Mouse (Mus musculus): ENCODE measurements around the gene Adad2. TPM values are rescaled to one million over a fixed set of nuclear protein-coding genes. Genes with fewer than 3 reads are reported as not detected.

Gene Adad2
- polyA plus RNA-seq, 1 experiment from 2014 or later, result not detected

DNA sequence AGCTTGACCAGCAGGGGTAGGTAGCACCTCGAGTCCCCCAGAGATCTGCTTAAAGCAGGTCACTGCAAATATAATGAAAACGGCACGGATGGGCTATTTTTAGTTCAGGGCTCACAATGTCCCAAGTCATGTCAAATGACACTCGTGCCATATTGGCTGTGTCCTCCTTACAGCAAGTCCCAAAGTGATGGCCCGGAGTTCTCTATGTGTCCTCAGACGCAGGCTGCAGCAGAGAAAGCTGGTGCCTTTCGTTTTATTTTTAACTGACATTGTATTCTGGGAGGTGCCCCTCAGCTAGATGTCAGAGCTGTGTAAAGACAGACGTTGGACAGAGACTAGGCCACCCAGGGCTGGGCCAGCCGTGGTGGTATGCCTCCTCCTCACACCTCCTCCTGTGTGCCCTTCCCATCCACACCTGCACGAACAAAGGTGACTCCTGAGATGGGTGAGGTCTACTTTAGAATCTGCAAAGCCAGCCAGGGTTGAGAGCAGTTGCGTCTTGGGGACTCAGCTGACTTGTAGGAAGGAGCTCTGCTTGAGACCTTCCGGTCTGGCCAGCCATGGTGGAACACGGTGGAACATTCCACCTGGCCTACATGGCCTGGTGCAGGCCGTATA lies 8.4 kb downstream of the Adad2 start:
- H3K27me3 ChIP-seq (ENCODE audit: control insufficient read depth, insufficient read depth, low read depth, low read length), result no peaks in the 10 kb centered on the region
- no peaks in the 10 kb centered on the region for H3K4me1 ChIP-seq (ENCODE audit: control insufficient read depth, low read depth, low read length)
- H3K4me2 ChIP-seq (ENCODE audit: low read depth, low read length), result no peak overlapping the region
- H3K27ac ChIP-seq (ENCODE audit: low read length), result no peak overlapping the region
- no peaks in the 10 kb centered on the region for H3K36me3 ChIP-seq (ENCODE audit: control insufficient read depth, insufficient read depth)
- no peak overlapping the region for H3K4me3 ChIP-seq (ENCODE audit: low read depth, low read length)
- WGBS (ENCODE audit: insufficient replicate concordance), result 66% methylated on average over 14 of the region's 14 CpGs
- H3K9me3 ChIP-seq (replicated peaks; ENCODE audit: control insufficient read depth, low read length), result no peaks in the 10 kb centered on the region
- no peak overlapping the region for H3K9ac ChIP-seq (ENCODE audit: low read depth, low read length)
- no peak for ATAC-seq (ENCODE audit: low read depth)

DNA sequence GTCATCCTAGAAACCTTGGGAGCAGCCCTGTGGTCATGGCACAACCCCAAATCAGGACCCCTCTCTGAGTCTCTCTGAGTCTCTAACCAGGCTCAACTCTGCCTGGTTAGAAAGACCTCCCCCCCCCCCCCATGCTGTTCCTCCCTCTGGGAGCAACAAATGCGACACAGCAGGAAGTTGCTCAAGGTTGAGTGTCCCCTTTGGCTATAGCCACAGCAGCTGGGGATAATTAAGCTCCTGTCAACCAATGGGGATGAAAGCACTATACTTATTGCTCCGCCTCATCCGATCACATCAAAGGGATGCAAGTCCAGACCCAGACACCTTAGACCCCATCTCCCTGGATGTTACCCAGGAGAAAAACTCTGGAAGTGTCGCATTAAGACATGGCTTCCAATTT lies 10.0 kb downstream of the Adad2 start:
- H3K4me3 ChIP-seq (ENCODE audit: low read depth, low read length), result no peak overlapping the region
- no peak for ATAC-seq (ENCODE audit: low read depth)
- no peaks in the 10 kb centered on the region for H3K36me3 ChIP-seq (ENCODE audit: control insufficient read depth, insufficient read depth)
- H3K27me3 ChIP-seq (ENCODE audit: control insufficient read depth, insufficient read depth, low read depth, low read length), result no peaks in the 10 kb centered on the region
- no peak overlapping the region for H3K9ac ChIP-seq (ENCODE audit: low read depth, low read length)
- no peaks in the 10 kb centered on the region for H3K9me3 ChIP-seq (replicated peaks; ENCODE audit: control insufficient read depth, low read length)
- no peak overlapping the region for H3K27ac ChIP-seq (ENCODE audit: low read length)
- WGBS (ENCODE audit: insufficient replicate concordance), result 55% methylated on average over 4 of the region's 4 CpGs
- peaks cover 2% of the 10 kb centered on the region; the same call in 1 of the 2 replicates for H3K4me1 ChIP-seq (ENCODE audit: control insufficient read depth, low read depth, low read length)
- H3K4me2 ChIP-seq (ENCODE audit: low read depth, low read length), result no peak overlapping the region

DNA sequence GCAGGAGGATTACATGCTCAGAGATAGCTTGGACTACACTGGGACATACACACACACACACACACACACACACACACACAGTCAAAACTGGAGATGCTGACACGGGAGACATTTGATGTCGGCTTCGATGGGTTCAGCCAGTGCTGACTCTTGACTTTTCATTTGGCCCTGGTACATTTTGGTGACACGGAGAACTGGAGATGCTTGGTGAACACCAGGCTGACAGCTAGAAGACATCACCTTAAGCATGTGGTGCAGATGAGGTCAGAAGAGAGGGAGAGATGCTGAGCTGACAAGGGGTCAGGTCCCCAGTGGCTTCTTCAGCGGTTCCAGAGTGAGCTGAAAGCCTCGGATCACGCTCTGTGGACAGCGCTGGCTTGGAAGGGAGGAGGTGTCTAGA lies 10.5 kb downstream of the Adad2 start:
- ATAC-seq (ENCODE audit: low read depth), result no peak
- no peak overlapping the region for H3K9ac ChIP-seq (ENCODE audit: low read depth, low read length)
- WGBS (ENCODE audit: insufficient replicate concordance), result 69% methylated on average over 8 of the region's 8 CpGs
- H3K27ac ChIP-seq (ENCODE audit: low read length), result no peak overlapping the region
- no peaks in the 10 kb centered on the region for H3K27me3 ChIP-seq (ENCODE audit: control insufficient read depth, insufficient read depth, low read depth, low read length)
- H3K9me3 ChIP-seq (replicated peaks; ENCODE audit: control insufficient read depth, low read length), result no peaks in the 10 kb centered on the region
- no peaks in the 10 kb centered on the region for H3K36me3 ChIP-seq (ENCODE audit: control insufficient read depth, insufficient read depth)
- H3K4me3 ChIP-seq (ENCODE audit: low read depth, low read length), result no peak overlapping the region
- no peak overlapping the region for H3K4me2 ChIP-seq (ENCODE audit: low read depth, low read length)
- H3K4me1 ChIP-seq (ENCODE audit: control insufficient read depth, low read depth, low read length), result peaks cover 4% of the 10 kb centered on the region

DNA sequence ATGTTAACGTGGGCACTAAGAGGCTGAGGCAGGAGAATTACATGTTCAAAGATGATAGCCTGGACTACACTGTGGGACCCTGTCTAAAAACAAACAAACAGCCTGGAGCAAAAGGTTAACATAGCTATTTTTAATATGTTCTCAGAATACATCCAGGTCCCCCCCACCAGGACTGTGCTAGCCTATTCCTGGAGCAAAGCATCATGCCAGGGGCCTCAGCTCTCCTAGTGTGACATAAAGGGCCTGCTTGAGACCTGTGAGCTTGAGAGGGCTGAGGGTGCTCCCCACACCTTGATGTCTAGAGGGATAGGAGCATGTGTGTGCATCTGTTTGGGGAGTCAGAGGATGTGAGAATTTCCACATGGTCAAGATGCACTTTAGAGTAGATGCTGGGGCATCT lies 11.2 kb downstream of the Adad2 start:
- H3K27me3 ChIP-seq (ENCODE audit: control insufficient read depth, insufficient read depth, low read depth, low read length), result no peaks in the 10 kb centered on the region
- WGBS (ENCODE audit: insufficient replicate concordance), result 76% methylated on average over 1 of the region's 1 CpGs
- H3K27ac ChIP-seq (ENCODE audit: low read length), result no peak overlapping the region
- no peaks in the 10 kb centered on the region for H3K36me3 ChIP-seq (ENCODE audit: control insufficient read depth, insufficient read depth)
- H3K4me1 ChIP-seq (ENCODE audit: control insufficient read depth, low read depth, low read length), result peaks cover 4% of the 10 kb centered on the region
- H3K9me3 ChIP-seq (replicated peaks; ENCODE audit: control insufficient read depth, low read length), result no peaks in the 10 kb centered on the region
- ATAC-seq (ENCODE audit: low read depth), result no peak
- no peak overlapping the region for H3K9ac ChIP-seq (ENCODE audit: low read depth, low read length)
- H3K4me2 ChIP-seq (ENCODE audit: low read depth, low read length), result no peak overlapping the region
- no peak overlapping the region for H3K4me3 ChIP-seq (ENCODE audit: low read depth, low read length)

DNA sequence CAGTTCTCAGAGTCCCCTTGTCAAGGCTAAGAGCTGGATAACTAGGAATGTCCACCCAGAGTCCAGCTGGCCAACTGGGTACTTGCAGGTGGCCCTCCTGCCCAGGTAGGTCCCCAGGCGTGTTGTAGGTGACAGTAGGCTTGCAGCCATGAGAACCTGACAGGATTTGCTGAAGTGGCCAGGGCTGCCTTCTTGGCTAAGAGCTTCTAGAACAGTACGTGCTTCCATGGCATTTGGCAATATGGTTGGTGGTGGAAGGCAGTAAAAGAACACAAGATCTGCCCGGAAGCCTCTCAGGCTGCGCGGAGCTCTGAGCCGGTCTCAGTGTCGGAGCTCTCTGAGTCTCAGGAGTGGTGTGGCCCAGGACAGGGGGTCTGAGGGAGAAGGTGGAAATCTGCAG lies 12.4 kb downstream of the Adad2 start:
- ATAC-seq (ENCODE audit: low read depth), result no peak
- whole genome bisulfite sequencing (ENCODE audit: insufficient replicate concordance), result 80% methylated on average over 7 of the region's 7 CpGs

DNA sequence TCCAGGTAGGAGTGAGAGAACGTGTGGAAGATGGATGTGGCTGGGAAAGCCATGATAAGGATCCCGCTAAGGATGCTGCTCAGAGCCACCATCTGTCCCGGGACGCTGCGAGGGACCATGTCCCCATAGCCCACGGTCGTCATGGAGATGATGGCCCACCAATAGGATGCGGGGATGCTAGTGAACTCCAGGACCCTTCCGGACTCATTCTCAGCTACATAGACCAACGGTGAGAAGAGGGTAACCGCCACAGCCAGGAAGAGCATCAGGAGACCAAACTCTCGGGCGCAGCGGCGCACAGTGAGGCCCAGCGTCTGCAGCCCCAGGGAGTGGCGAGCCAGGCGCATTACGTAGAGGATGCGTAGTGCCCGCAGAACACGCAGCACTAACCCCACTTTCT lies 13.2 kb downstream of the Adad2 start:
- no peak for ATAC-seq (ENCODE audit: low read depth)
- Histone ChIP-seq H3K9me3 (replicated peaks; ENCODE audit: control insufficient read depth, low read length) (no peaks in the 10 kb centered on the region), H3K36me3 (ENCODE audit: control insufficient read depth, insufficient read depth) (no peaks in the 10 kb centered on the region), H3K27me3 (ENCODE audit: control insufficient read depth, insufficient read depth, low read depth, low read length) (no peaks in the 10 kb centered on the region), H3K4me2 (ENCODE audit: low read depth, low read length) (no peak overlapping the region), H3K4me3 (ENCODE audit: low read depth, low read length) (no peak overlapping the region), H3K4me1 (ENCODE audit: control insufficient read depth, low read depth, low read length) (peaks cover 4% of the 10 kb centered on the region), H3K9ac (ENCODE audit: low read depth, low read length) (no peak overlapping the region), H3K27ac (ENCODE audit: low read length) (no peak overlapping the region)
- WGBS (ENCODE audit: insufficient replicate concordance), result 77% methylated on average over 22 of the region's 22 CpGs

More for the DNA sequence above, 12.4 kb downstream of the Adad2 start:
- Histone ChIP-seq H3K36me3 (ENCODE audit: control insufficient read depth, insufficient read depth) (no peaks in the 10 kb centered on the region), H3K4me3 (ENCODE audit: low read depth, low read length) (no peak overlapping the region), H3K4me2 (ENCODE audit: low read depth, low read length) (no peak overlapping the region), H3K27ac (ENCODE audit: low read length) (no peak overlapping the region), H3K27me3 (ENCODE audit: control insufficient read depth, insufficient read depth, low read depth, low read length) (no peaks in the 10 kb centered on the region), H3K4me1 (ENCODE audit: control insufficient read depth, low read depth, low read length) (peaks cover 4% of the 10 kb centered on the region), H3K9me3 (replicated peaks; ENCODE audit: control insufficient read depth, low read length) (no peaks in the 10 kb centered on the region), H3K9ac (ENCODE audit: low read depth, low read length) (no peak overlapping the region)

DNA sequence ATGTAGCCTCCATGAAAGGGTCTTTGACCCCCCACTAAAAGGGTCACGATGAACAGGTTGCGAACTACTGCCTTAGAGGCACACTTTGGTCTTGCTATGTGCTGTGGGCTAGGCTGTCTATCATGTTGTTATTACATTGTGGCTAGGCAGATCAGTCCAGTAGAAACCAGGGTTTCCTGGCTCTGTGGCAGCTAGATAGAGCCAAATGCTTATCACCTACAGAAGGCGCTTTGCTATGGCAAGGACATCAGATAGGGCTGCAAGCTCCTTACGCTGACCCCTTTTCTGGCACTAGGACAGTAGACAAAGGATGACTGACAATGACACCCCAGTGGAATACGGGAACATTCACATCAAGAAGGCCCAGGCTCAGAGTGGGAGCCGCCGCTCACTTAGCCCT lies 14.7 kb downstream of the Adad2 start:
- ATAC-seq (ENCODE audit: low read depth), result peak; percentile 54; the same call in 1 of the 2 replicates

DNA sequence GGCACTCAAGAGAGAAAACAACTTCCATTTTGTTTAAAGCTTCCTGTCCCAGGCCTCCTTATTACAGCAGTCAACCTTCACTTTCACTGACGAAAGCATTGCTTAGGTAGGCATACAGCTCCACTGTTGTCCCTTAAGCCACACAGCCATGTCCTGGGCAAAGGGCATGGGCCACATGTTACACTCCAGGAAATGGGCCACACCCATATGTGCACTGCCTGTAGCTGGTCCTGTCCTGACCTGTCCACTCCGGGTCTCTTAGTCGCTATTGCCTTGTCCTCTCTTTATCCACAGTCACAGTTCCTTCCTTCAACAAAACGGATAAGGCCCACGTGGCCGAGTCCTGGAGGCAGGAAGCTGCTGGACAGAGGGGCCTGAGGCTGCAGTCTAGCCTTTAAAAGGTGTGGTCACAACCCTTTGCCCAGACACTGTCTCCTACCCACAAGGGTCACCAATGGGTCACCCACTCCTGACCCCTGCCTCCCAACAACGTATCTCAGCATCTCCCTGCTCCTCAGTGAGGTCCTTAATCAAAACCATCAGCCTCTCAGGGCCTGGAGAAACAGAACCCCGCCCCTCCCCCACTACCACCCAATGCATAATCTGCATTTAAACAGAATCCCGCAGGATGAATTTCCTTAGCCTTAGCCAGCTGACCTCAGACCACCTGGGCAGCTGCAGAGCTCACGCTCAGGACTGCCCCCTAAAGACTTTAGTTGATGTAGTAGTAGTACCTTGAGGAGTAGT lies 15.2 kb downstream of the Adad2 start:
- WGBS (ENCODE audit: insufficient replicate concordance), result 36% methylated on average over 10 of the region's 10 CpGs
- Histone ChIP-seq H3K36me3 (ENCODE audit: control insufficient read depth, insufficient read depth) (no peaks in the 10 kb centered on the region), H3K27ac (ENCODE audit: low read length) (no peak overlapping the region), H3K4me1 (ENCODE audit: control insufficient read depth, low read depth, low read length) (peaks cover 4% of the 10 kb centered on the region), H3K27me3 (ENCODE audit: control insufficient read depth, insufficient read depth, low read depth, low read length) (peaks cover 11% of the 10 kb centered on the region), H3K9ac (ENCODE audit: low read depth, low read length) (no peak overlapping the region), H3K9me3 (replicated peaks; ENCODE audit: control insufficient read depth, low read length) (no peaks in the 10 kb centered on the region), H3K4me3 (ENCODE audit: low read depth, low read length) (no peak overlapping the region), H3K4me2 (ENCODE audit: low read depth, low read length) (no peak overlapping the region)
- ATAC-seq (ENCODE audit: low read depth), result peak; percentile 55

More for the DNA sequence above, 14.7 kb downstream of the Adad2 start:
- no peak overlapping the region for H3K9ac ChIP-seq (ENCODE audit: low read depth, low read length)
- peaks cover 4% of the 10 kb centered on the region for H3K4me1 ChIP-seq (ENCODE audit: control insufficient read depth, low read depth, low read length)
- H3K4me3 ChIP-seq (ENCODE audit: low read depth, low read length), result no peak overlapping the region
- WGBS (ENCODE audit: insufficient replicate concordance), result 37% methylated on average over 7 of the region's 7 CpGs
- H3K36me3 ChIP-seq (ENCODE audit: control insufficient read depth, insufficient read depth), result no peaks in the 10 kb centered on the region
- no peaks in the 10 kb centered on the region for H3K9me3 ChIP-seq (replicated peaks; ENCODE audit: control insufficient read depth, low read length)
- peaks cover 5% of the 10 kb centered on the region for H3K27me3 ChIP-seq (ENCODE audit: control insufficient read depth, insufficient read depth, low read depth, low read length)
- no peak overlapping the region for H3K27ac ChIP-seq (ENCODE audit: low read length)
- H3K4me2 ChIP-seq (ENCODE audit: low read depth, low read length), result no peak overlapping the region

DNA sequence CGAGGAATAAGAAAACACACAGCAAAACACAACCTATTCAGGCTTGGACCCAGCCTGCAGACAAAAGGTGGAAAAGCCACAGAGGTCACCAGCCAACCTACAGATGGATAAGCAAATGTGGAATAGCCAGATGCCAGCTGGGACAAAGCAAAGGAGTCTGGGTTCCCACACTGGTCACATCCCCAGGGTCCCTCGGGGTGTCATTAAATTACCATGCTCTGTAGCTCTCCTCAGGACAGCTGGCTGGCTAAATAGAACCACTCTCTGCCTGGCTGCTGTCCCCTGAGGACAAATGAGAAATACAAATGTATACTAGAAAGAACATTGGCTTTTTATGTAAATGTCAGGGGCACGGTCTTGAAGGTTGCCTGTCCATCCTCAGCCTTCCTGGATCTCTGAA lies 18.3 kb downstream of the Adad2 start:
- no peak overlapping the region for H3K9ac ChIP-seq (ENCODE audit: low read depth, low read length)
- no peak overlapping the region for H3K4me3 ChIP-seq (ENCODE audit: low read depth, low read length)
- no peak for ATAC-seq (ENCODE audit: low read depth)
- H3K4me1 ChIP-seq (ENCODE audit: control insufficient read depth, low read depth, low read length), result peaks cover 4% of the 10 kb centered on the region
- no peaks in the 10 kb centered on the region for H3K36me3 ChIP-seq (ENCODE audit: control insufficient read depth, insufficient read depth)
- H3K27me3 ChIP-seq (ENCODE audit: control insufficient read depth, insufficient read depth, low read depth, low read length), result peaks cover 37% of the 10 kb centered on the region
- no peak overlapping the region for H3K4me2 ChIP-seq (ENCODE audit: low read depth, low read length)
- no peak overlapping the region for H3K27ac ChIP-seq (ENCODE audit: low read length)
- H3K9me3 ChIP-seq (replicated peaks; ENCODE audit: control insufficient read depth, low read length), result no peaks in the 10 kb centered on the region
- WGBS (ENCODE audit: insufficient replicate concordance), result 46% methylated on average over 3 of the region's 3 CpGs
